Mouse (Mus musculus) G1E (cell line): ENCODE data around the gene Gm11111.

ENCODE experiments used
- CTCF ChIP-seq: IDR thresholded peaks from 2 replicates; pipeline ENCODE4 v1.5.1; 2012; ENCODE audit warnings: low read depth, low read length, inconsistent platforms, mixed read lengths
- GATA1 ChIP-seq: IDR thresholded peaks from 2 replicates; pipeline ENCODE4 v1.6.1; 2012; ENCODE audit warnings: borderline replicate concordance, low read length, inconsistent platforms, mixed read lengths
- GATA2 ChIP-seq: IDR thresholded peaks from 2 replicates; pipeline ENCODE4 v1.6.1; 2012; ENCODE audit warnings: low read depth, low read length, inconsistent platforms, borderline replicate concordance
- POLR2AphosphoS5 ChIP-seq: IDR thresholded peaks from 2 replicates; pipeline ENCODE4 v1.6.1; 2012; ENCODE audit warnings: low read depth, low read length, inconsistent platforms; ENCODE audit not compliant: insufficient replicate concordance
- TAL1 ChIP-seq: conservative IDR thresholded peaks from 2 replicates; pipeline ENCODE4 v1.6.1; 2012; ENCODE audit warnings: low read depth, low read length, inconsistent platforms, mixed read lengths

- TF ChIP-seq CTCF = no peak
- no peak for TF ChIP-seq POLR2AphosphoS5
- TF ChIP-seq GATA1 = no peak
- TF ChIP-seq TAL1 = no peak
- no peak for TF ChIP-seq GATA2
Measured at GRCm38 (mm10) chr5:98561301-98561700, 8.8 kb downstream of the Gm11111 start.
